Mouse (Mus musculus) heart, adult 2 months (tissue): ENCODE measurements around the gene Kmt5c.

ENCODE experiments used
- CTCF ChIP-seq: fragments of 200-600 bp; IDR thresholded peaks from 2 replicates; pipeline ENCODE4 v1.8.1; 2022; ENCODE audit warnings: antibody characterized with exemption, mild to moderate bottlenecking, moderate library complexity
- EP300 ChIP-seq: fragments of 200-500 bp; IDR thresholded peaks from 2 replicates; pipeline ENCODE4 v1.6.1; 2011; ENCODE audit warnings: low read depth, low read length, control low read depth; ENCODE audit not compliant: insufficient read depth
- POLR2A ChIP-seq: fragments of 200-500 bp; IDR thresholded peaks from 2 replicates; pipeline ENCODE4 v1.6.1; 2011; ENCODE audit warnings: mild to moderate bottlenecking, low read depth, low read length, control low read depth; ENCODE audit not compliant: insufficient read depth

DNA sequence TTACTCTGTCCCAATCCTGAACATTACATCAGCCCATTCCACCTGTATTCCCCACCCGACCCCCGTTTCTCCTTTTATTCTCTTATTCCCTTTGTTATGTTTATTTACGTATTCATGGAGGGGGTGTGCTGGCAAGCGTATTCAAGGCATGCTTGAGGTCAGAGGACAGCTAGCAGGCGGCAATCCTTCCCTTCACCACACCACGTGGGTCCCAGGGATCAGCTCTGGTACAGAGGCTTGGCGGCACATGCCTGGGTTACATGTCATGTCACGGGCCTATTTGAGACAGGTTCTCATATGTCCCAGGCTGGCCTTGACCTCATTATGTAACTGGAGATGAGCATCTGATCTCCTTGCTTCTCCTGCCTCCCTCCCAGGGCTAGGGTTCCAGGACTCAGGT lies 37.6 kb upstream of the Kmt5c start:
- no peak for TF ChIP-seq EP300
- no peak for TF ChIP-seq POLR2A
- no peak for TF ChIP-seq CTCF
